Comparison of ENCODE assay signal across 20 mouse cellular contexts in genomic region chr14:68392440-68392839, GRCm38 (mm10).
"Had no signal": no experiment of that assay in that cellular context is flagged by ENCODE, and none has a peak within 500 bp of the region (broad histone marks: within the 10 kb centered on the region; RNA-seq: fewer than 3 reads in every experiment).

No protein-coding gene starts in this region.

- H3K36me3 ChIP-seq: limb, embryonic 10.5 days; limb, embryonic 13.5 days; neural tube, embryonic 13.5 days; stomach, embryonic 15.5 days had no signal

- ATAC-seq: liver, postnatal 0 days; lung, postnatal 0 days had no signal

- H3K27me3 ChIP-seq: limb, embryonic 13.5 days; neural tube, embryonic 13.5 days; stomach, embryonic 15.5 days had no signal

- H3K27ac ChIP-seq: kidney, postnatal 0 days; layer of hippocampus, adult 2 months; limb, embryonic 10.5 days; limb, embryonic 13.5 days; liver, embryonic 14.5 days; macrophage; neural tube, embryonic 13.5 days; stomach, embryonic 15.5 days had no signal

- DNase-seq: kidney, adult 2 months; kidney, postnatal 25 days; layer of hippocampus, adult 9-11 months; liver, postnatal 0 days; lung, embryonic 14.5 days; retina, postnatal 1 day; right cerebral cortex, postnatal 25 days; spleen, adult 18-20 months; thymus, postnatal 25 days had no signal

- H3K9ac ChIP-seq: limb, embryonic 13.5 days; liver, embryonic 14.5 days; liver, postnatal 0 days; lung, embryonic 14.5 days; neural tube, embryonic 13.5 days; stomach, embryonic 15.5 days had no signal

- H3K4me3 ChIP-seq: layer of hippocampus, adult 2 months; limb, embryonic 10.5 days; limb, embryonic 13.5 days; myocyte; neural tube, embryonic 13.5 days; stomach, embryonic 15.5 days had no signal

- H3K4me2 ChIP-seq: limb, embryonic 13.5 days; liver, embryonic 11.5 days; lung, embryonic 14.5 days; neural tube, embryonic 13.5 days; stomach, embryonic 15.5 days had no signal

- H3K9me3 ChIP-seq: limb, embryonic 10.5 days; limb, embryonic 13.5 days; neural tube, embryonic 13.5 days; stomach, embryonic 15.5 days had no signal

- H3K4me1 ChIP-seq: limb, embryonic 10.5 days; limb, embryonic 13.5 days; stomach, embryonic 15.5 days had no signal
